Mouse (Mus musculus) small intestine, adult 10 weeks (tissue): Measurements from ENCODE around the gene Oip5. TPM values are rescaled to one million over a fixed set of nuclear protein-coding genes. Genes with fewer than 3 reads are reported as not detected.

Experiments used
- polyA plus RNA-seq: library from polyadenylated mRNA; stranded (reverse); fragments of 350-450 nt; fragmentation: Illumina TruSeq; extraction: RNeasy Lipid Tissue Mini Kit (QIAGEN cat#74804); gene quantifications from one replicate; pipeline ENCODE4 v1.2.3, GENCODE M21; 2014; ENCODE audit warnings: low replicate concordance

Gene Oip5
- polyA plus RNA-seq, result 18.3 TPM

DNA sequence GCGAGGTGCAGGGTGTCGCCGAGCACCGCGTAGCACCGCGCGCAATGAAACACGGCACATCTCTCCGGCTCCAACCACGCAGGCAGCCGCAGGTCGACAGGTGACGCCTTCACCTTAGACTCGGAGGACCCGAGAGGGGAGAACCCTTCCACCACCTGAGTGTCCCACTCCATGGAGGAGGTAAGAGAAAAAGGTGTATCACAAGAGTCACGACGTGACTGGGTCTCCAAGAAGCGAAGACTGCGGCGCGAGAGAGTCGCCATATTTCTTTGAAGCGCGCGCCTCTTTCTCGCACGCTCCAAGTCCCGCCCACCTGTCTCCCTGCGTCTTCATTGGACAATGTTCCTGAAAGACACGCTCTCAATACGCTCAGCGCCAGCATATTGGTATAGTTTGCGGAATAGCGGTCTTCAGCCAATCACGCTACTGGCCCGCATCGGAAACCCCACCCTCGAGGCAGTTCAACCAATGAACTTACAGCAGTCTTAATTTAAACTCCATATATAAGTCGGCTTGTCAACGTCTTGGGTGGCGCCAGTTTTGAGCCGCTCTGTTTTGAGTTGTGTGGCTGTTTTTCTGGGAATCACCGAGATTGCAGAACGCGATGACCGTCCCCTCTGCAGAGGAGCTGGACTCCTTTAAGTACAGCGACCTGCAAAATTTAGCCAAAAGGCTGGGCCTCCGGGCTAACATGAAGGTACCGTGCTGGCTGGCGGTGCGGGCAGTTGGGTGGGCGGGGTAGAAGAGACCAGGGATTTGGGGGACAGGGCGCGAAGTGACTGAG is at the start of gene Oip5, which contains the start of gene Nusap1:
TSS of gene Oip5 (minus strand) at position 271 of the 784 bp plus-strand sequence.
TSS of gene Nusap1 (plus strand) at position 100 of the 784 bp plus-strand sequence.

DNA sequence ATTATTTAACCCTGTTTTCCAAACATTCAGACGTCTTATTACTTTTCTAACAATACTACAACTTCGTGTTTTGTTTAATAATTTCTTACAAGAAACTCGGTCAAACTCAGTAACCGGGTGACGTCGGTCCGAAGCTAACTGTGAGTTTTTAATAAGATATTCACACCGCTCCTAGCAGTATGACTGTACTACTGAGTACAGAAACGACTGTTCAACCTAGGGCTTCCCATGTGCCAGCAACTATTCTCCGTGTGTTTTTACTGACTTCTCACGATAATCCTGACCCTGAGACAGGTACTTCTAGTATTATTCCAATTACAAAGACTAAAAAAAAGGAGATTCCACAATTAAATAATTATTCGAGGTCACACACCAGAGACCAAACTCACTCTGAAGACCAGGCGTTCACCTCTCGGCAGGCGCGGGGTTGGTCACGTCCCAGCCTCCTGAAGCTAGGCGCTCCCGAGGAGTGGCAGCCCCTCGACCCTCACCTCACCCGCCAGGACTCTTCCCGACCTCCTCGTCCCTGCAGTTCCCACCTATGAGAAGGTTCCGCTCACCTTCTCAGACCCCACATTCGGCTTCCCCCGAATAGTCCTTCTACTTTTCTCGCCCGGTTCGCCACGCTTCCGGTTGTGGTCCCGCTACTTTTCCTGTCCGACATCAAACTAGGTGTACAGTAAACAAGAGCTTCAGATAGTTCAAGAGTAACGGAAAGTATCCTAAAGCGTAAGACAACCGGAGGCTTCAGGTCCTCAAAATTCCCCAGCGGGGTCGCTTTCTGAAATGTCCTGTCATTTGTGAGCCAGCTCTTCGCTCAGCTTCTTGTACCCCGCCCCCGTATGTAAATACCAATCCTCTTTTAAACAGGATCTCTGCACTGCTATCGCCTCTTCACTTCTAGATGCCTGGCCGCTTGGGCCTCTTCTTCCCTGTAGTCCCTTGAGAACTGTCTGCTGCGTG is 44.2 kb upstream of the Oip5 start, which contains the start of gene Ndufaf1:
TSS of gene Ndufaf1 (minus strand) at position 608 of the 963 bp plus-strand sequence.

Other genes starting within 250 kb of the Oip5 start
- 20.3 TPM for gene Ino80, start 140.8 kb downstream of the Oip5 start, polyA plus RNA-seq
- gene Exd1, start 70.8 kb downstream of the Oip5 start, polyA plus RNA-seq, result 0.30 TPM
- 317 TPM for gene Chp1, start 70.8 kb downstream of the Oip5 start, polyA plus RNA-seq
- 43.0 TPM for gene Nusap1, start 171 bp downstream of the Oip5 start, polyA plus RNA-seq
- gene Ndufaf1, start 44.4 kb upstream of the Oip5 start, polyA plus RNA-seq, result 55.0 TPM
- 18.2 TPM for gene Rtf1, start 56.6 kb upstream of the Oip5 start, polyA plus RNA-seq
- gene Itpka, start 123.9 kb upstream of the Oip5 start, polyA plus RNA-seq, result not detected
- not detected for gene Ltk, start 142.0 kb upstream of the Oip5 start, polyA plus RNA-seq
- 0.48 TPM for gene Rpap1, start 169.1 kb upstream of the Oip5 start, polyA plus RNA-seq
- 0.15 TPM for gene Tyro3, start 179.3 kb upstream of the Oip5 start, polyA plus RNA-seq